Mouse (Mus musculus) MN1 (cell line): Measurements from ENCODE around the gene Olfr1066.
"Not testable (repeated sequence)": the region's sequence is repeated elsewhere in the genome, so short reads cannot be mapped to it uniquely, and the experiment has no call there.

Source experiments
- DNase-seq: peaks from one replicate; pipeline ENCODE4 v3.0.0-alpha.2; 2016; ENCODE audit warnings: low spot score

Gene Olfr1066

DNA sequence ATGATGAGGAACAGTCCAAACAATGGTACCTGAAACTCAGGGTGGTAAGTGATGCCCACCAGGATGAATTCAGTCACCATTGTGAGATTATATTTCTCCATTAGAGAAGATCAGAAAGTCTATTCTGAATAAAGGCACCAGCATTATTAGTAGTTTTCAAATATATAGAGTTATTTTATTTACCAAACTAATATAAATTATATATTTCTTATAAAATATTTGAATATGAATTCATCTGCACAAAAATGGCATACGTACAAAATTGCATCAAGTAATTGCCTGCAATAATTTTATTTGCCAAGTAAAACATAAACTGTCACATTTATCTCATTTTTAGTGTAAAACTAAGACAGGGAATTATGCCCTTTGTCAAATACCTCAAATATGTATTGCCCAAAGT lies at the start of gene Olfr1066:
Gene Olfr1066 (minus strand): TSS at position 101 of the 400 bp plus-strand sequence.
- no peak for DNase-seq

DNA sequence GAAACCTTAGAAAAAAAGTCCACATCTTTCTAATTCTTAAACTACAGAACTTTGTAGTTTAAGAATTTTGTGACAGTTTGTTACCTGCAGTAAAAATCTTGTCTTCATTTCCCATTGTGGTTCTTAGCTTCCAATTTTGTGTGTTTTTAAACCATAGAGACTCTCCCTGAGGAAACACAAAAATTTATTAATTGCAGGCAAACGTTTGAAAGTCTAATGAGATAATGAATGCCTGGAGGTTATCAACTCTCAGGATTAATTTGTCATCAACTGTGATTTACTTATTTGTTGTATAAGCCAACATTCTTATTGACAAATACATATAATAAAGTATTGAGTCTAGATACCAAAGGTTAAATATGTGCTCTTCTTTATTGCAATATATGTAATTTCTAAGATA lies 31.2 kb upstream of the Olfr1066 start, which contains the start of gene Olfr228:
Gene Olfr228 (minus strand): TSS at position 101 of the 400 bp plus-strand sequence.
- DNase-seq: no peak

DNA sequence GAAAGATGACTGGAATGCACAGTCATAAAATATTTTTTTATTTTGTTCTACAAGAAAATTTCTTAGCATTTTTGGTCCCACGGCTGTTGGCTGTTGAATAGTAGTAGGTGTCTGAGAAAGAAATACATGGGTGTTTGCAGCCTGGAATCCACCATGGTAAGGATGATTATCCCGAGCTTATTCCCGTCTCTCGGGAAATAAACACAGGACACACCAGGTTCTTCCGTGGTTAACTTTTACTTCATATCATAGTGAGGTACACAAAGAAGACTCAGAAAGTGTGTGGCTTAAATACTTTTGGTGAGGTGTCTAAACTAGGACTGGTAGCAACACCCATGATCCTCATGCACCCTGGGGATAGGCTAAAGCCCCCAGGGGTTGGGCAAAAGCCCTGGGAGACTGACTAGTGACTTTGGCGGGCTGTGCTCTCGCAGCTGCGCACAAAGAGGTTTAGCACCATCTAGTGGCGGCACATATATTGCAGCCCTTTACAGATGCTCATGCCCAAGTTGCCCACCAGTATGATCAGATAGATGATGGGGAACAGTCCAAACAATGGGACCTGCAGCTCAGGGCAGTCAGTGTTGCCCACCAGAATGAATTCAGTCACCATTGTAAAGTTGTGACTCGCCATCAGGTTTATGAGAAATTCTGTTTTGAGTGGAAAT lies 8.5 kb upstream of the Olfr1066 start:
- DNase-seq: no peak

DNA sequence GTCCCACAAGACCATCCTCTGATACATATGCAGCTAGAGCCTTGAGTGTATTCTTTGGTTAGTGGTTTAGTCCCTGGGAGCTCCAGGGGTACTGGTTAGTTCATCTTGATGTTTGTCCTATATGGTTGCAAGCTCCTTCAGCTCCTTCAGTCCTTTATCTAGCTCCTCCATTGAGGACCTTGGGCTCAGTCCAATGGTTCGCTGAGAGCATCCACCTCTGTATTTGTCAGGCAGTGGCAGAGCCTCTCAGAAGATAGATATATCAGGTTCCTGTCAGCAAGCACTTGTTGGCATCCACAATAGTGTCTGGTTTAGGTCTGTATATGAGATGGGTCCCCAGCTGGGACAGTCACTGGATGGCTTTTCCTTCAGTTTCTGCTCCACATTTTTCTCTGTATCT lies 4.4 kb upstream of the Olfr1066 start:
- no peak for DNase-seq

- not testable (repeated sequence) for DNase-seq
Measured at GRCm38 (mm10) chr2:86450491-86450890, 5.6 kb downstream of the Olfr1066 start, which contains the start of gene Olfr1065. TSS of gene Olfr1065 (minus strand) at chr2:86450591.

DNA sequence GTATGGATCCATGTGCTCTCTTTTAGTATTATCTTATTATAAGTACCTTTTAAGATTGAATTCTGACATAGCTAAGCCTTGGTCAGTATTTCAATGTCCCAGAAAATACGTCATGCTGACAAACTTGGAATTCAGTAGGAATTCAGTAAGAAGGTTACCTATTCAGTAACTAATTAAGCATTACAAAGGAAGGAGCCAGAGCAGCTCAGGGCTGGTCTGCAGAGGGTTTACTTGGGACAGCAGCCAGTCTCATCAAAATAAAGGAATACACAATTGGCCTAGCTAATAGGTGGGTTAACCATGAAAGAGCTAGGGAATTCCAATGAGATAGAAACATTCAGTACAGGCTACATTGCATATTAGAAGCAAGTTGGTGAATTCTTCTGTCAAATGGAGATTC lies 14.0 kb downstream of the Olfr1066 start:
- not testable (repeated sequence) for DNase-seq

GRCm38 (mm10) chr2:86428511-86428910 lies 27.6 kb downstream of the Olfr1066 start:
- DNase-seq: not testable (repeated sequence)

DNA sequence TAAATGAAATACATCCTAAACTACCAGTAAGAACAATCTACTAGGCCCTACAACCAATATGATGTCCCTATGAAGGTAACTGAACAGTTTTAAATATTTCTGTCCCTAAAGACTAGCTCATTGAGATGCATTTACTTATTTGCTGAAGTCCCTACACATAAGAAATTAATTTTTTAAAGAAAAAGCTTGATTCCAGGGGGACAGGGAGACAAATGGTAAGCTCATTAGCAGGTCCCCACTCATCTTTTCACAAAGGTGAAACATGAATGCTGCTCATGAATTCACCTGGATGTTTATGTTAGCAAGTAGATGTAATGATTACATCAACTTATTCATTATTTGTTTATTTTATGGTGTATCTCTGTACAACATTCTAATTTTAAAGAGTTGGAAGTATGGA lies 29.4 kb downstream of the Olfr1066 start, which contains the start of gene Olfr1062:
Gene Olfr1062 (minus strand): TSS at position 101 of the 400 bp plus-strand sequence.
- not testable (repeated sequence) for DNase-seq

- DNase-seq: no peak
Measured at GRCm38 (mm10) chr2:86413950-86414349, 42.1 kb downstream of the Olfr1066 start, which contains the start of gene Olfr1061. TSS of gene Olfr1061 (minus strand) at chr2:86414050.
